Mouse (Mus musculus): ENCODE data around the gene Zfp445.
"Not testable (repeated sequence)": the region's sequence is repeated elsewhere in the genome, so short reads cannot be mapped to it uniquely, and the experiment has no call there.

Zfp445 gene

GRCm38 (mm10) chr9:122865697-122866166 lies at the start of gene Zfp445:
Zfp445 (minus strand) TSS chr9:122866006.
- DNase-seq (ENCODE audit: extremely low spot score, low read depth, low spot score) = peak; percentile 74

GRCm38 (mm10) chr9:122902717-122903535 lies 37.1 kb upstream of the Zfp445 start:
- no peak for DNase-seq (ENCODE audit: extremely low spot score, low read depth, low spot score)

- DNase-seq (ENCODE audit: extremely low spot score, low read depth, low spot score) = no peak
Observed at GRCm38 (mm10) chr9:122901047-122901446, 35.2 kb upstream of the Zfp445 start.

GRCm38 (mm10) chr9:122886372-122887179 lies 20.8 kb upstream of the Zfp445 start:
- no peak for DNase-seq (ENCODE audit: extremely low spot score, low read depth, low spot score)

- DNase-seq (ENCODE audit: extremely low spot score, low read depth, low spot score) = no peak
Observed at GRCm38 (mm10) chr9:122885385-122885784, 19.6 kb upstream of the Zfp445 start, which contains the start of gene Zkscan7. Zkscan7 (plus strand) TSS chr9:122885685.

GRCm38 (mm10) chr9:122875145-122875544 lies 9.3 kb upstream of the Zfp445 start:
- DNase-seq (ENCODE audit: extremely low spot score, low read depth, low spot score) = no peak

- DNase-seq (ENCODE audit: extremely low spot score, low read depth, low spot score) = no peak
Observed at GRCm38 (mm10) chr9:122874653-122875052, 8.8 kb upstream of the Zfp445 start.

GRCm38 (mm10) chr9:122872595-122872994 lies 6.8 kb upstream of the Zfp445 start:
- DNase-seq (ENCODE audit: extremely low spot score, low read depth, low spot score) = no peak

GRCm38 (mm10) chr9:122866192-122866591 lies 386 bp upstream of the Zfp445 start:
- no peak for DNase-seq (ENCODE audit: extremely low spot score, low read depth, low spot score)

GRCm38 (mm10) chr9:122864848-122865247 lies 958 bp downstream of the Zfp445 start:
- DNase-seq (ENCODE audit: extremely low spot score, low read depth, low spot score) = no peak

- no peak for DNase-seq (ENCODE audit: extremely low spot score, low read depth, low spot score)
Observed at GRCm38 (mm10) chr9:122863731-122864130, 2.1 kb downstream of the Zfp445 start.

GRCm38 (mm10) chr9:122860752-122861151 lies 5.1 kb downstream of the Zfp445 start:
- no peak for DNase-seq (ENCODE audit: extremely low spot score, low read depth, low spot score)

- no peak for DNase-seq (ENCODE audit: extremely low spot score, low read depth, low spot score)
Observed at GRCm38 (mm10) chr9:122856716-122857115, 9.1 kb downstream of the Zfp445 start.

- DNase-seq (ENCODE audit: extremely low spot score, low read depth, low spot score) = no peak
Observed at GRCm38 (mm10) chr9:122855617-122856016, 10.2 kb downstream of the Zfp445 start.

GRCm38 (mm10) chr9:122855141-122855540 lies 10.7 kb downstream of the Zfp445 start:
- DNase-seq (ENCODE audit: extremely low spot score, low read depth, low spot score) = not testable (repeated sequence)

- no peak for DNase-seq (ENCODE audit: extremely low spot score, low read depth, low spot score)
Observed at GRCm38 (mm10) chr9:122854526-122854925, 11.3 kb downstream of the Zfp445 start.

- not testable (repeated sequence) for DNase-seq (ENCODE audit: extremely low spot score, low read depth, low spot score)
Observed at GRCm38 (mm10) chr9:122847811-122848311, 17.9 kb downstream of the Zfp445 start.

- DNase-seq (ENCODE audit: extremely low spot score, low read depth, low spot score) = no peak
Observed at GRCm38 (mm10) chr9:122846156-122846555, 19.6 kb downstream of the Zfp445 start.

GRCm38 (mm10) chr9:122845621-122846020 lies 20.2 kb downstream of the Zfp445 start:
- DNase-seq (ENCODE audit: extremely low spot score, low read depth, low spot score) = no peak

- no peak for DNase-seq (ENCODE audit: extremely low spot score, low read depth, low spot score)
Observed at GRCm38 (mm10) chr9:122843760-122844159, 22.0 kb downstream of the Zfp445 start, which contains the start of gene Gm35549. Gm35549 (minus strand) TSS chr9:122844035.

GRCm38 (mm10) chr9:122837680-122838079 lies 28.1 kb downstream of the Zfp445 start:
- DNase-seq (ENCODE audit: extremely low spot score, low read depth, low spot score) = peak; percentile 1

Data from hindlimb bud, embryonic 11.5 days (tissue).